Mouse (Mus musculus): ENCODE measurements around the gene Smarcc1. TPM values are rescaled to one million over a fixed set of nuclear protein-coding genes. Genes with fewer than 3 reads are reported as not detected.

The Smarcc1 gene
- polyA plus RNA-seq, 1 experiment from 2014 or later, result 26.6 TPM

GRCm38 (mm10) chr9:110249823-110250543 lies 132.5 kb downstream of the Smarcc1 start:
- Histone ChIP-seq H3K9me3 (ENCODE audit: control insufficient read depth, low read length) (no peaks in the 10 kb centered on the region), H3K9ac (ENCODE audit: low read length) (peak overlapping the region; percentile 23; the same call in 1 of the 2 replicates), H3K27ac (replicated peaks) (peak overlapping the region; percentile 69; the same call in 1 of the 2 replicates), H3K4me3 (ENCODE audit: low read depth, low read length) (no peak overlapping the region), H3K36me3 (ENCODE audit: control insufficient read depth, insufficient read depth, low read length) (no peaks in the 10 kb centered on the region), H3K4me2 (replicated peaks; ENCODE audit: low read depth) (no peak overlapping the region), H3K27me3 (ENCODE audit: control insufficient read depth, insufficient read depth, low read length) (0 out of 2 replicates have a peak, but pooled peaks cover 2% of the 10 kb centered on the region), H3K4me1 (replicated peaks; ENCODE audit: control insufficient read depth, insufficient read depth) (no peaks in the 10 kb centered on the region; the same call in 1 of the 2 replicates)
- DNase-seq (ENCODE audit: low spot score), result no peak
- WGBS, result 22% methylated on average over 11 of the region's 11 CpGs
- ATAC-seq (ENCODE audit: low FRiP score, low TSS enrichment), result no peak
- no peak for TF ChIP-seq EP300 (optimal IDR thresholded peaks at IDR 0.05)
- no peak for TF ChIP-seq CTCF (IDR thresholded peaks at IDR 0.05; ENCODE audit: low read depth)

GRCm38 (mm10) chr9:110250776-110251175 lies 133.3 kb downstream of the Smarcc1 start:
- ATAC-seq (ENCODE audit: low FRiP score, low TSS enrichment) (no peak), DNase-seq (ENCODE audit: low spot score) (no peak)
- H3K4me3 ChIP-seq (ENCODE audit: low read depth, low read length), result no peak overlapping the region
- no peaks in the 10 kb centered on the region for H3K9me3 ChIP-seq (ENCODE audit: control insufficient read depth, low read length)
- TF ChIP-seq EP300 (optimal IDR thresholded peaks at IDR 0.05) (no peak), CTCF (IDR thresholded peaks at IDR 0.05; ENCODE audit: low read depth) (no peak)
- H3K27me3 ChIP-seq (ENCODE audit: control insufficient read depth, insufficient read depth, low read length), result 0 out of 2 replicates have a peak, but pooled peaks cover 2% of the 10 kb centered on the region
- no peak overlapping the region for H3K4me2 ChIP-seq (replicated peaks; ENCODE audit: low read depth)
- no peaks in the 10 kb centered on the region; the same call in 1 of the 2 replicates for H3K4me1 ChIP-seq (replicated peaks; ENCODE audit: control insufficient read depth, insufficient read depth)
- 90% methylated on average over 14 of the region's 14 CpGs for WGBS
- H3K9ac ChIP-seq (ENCODE audit: low read length), result no peak overlapping the region
- no peak overlapping the region for H3K27ac ChIP-seq (replicated peaks)
- no peaks in the 10 kb centered on the region for H3K36me3 ChIP-seq (ENCODE audit: control insufficient read depth, insufficient read depth, low read length)

- no peak for TF ChIP-seq CTCF (IDR thresholded peaks at IDR 0.05; ENCODE audit: low read depth)
- Histone ChIP-seq H3K9ac (ENCODE audit: low read length) (no peak overlapping the region), H3K4me2 (replicated peaks; ENCODE audit: low read depth) (no peak overlapping the region), H3K27ac (replicated peaks) (no peak overlapping the region), H3K9me3 (ENCODE audit: control insufficient read depth, low read length) (no peaks in the 10 kb centered on the region), H3K4me1 (replicated peaks; ENCODE audit: control insufficient read depth, insufficient read depth) (no peaks in the 10 kb centered on the region), H3K27me3 (ENCODE audit: control insufficient read depth, insufficient read depth, low read length) (no peaks in the 10 kb centered on the region), H3K4me3 (ENCODE audit: low read depth, low read length) (no peak overlapping the region), H3K36me3 (ENCODE audit: control insufficient read depth, insufficient read depth, low read length) (no peaks in the 10 kb centered on the region)
- DNase-seq (ENCODE audit: low spot score) (no peak), ATAC-seq (ENCODE audit: low FRiP score, low TSS enrichment) (no peak)
- 61% methylated on average over 15 of the region's 15 CpGs for WGBS
These were observed 138.0 kb downstream of the Smarcc1 start for GRCm38 (mm10) chr9:110255407-110256019.

GRCm38 (mm10) chr9:110258646-110259045 lies 141.1 kb downstream of the Smarcc1 start:
- WGBS, result 67% methylated on average over 6 of the region's 6 CpGs
- Histone ChIP-seq H3K4me1 (replicated peaks; ENCODE audit: control insufficient read depth, insufficient read depth) (no peaks in the 10 kb centered on the region), H3K36me3 (ENCODE audit: control insufficient read depth, insufficient read depth, low read length) (no peaks in the 10 kb centered on the region), H3K9me3 (ENCODE audit: control insufficient read depth, low read length) (no peaks in the 10 kb centered on the region), H3K4me2 (replicated peaks; ENCODE audit: low read depth) (no peak overlapping the region), H3K4me3 (ENCODE audit: low read depth, low read length) (no peak overlapping the region), H3K27ac (replicated peaks) (no peak overlapping the region), H3K9ac (ENCODE audit: low read length) (no peak overlapping the region), H3K27me3 (ENCODE audit: control insufficient read depth, insufficient read depth, low read length) (no peaks in the 10 kb centered on the region)
- ATAC-seq (ENCODE audit: low FRiP score, low TSS enrichment) (no peak), DNase-seq (ENCODE audit: low spot score) (no peak)
- TF ChIP-seq EP300 (optimal IDR thresholded peaks at IDR 0.05) (no peak), CTCF (IDR thresholded peaks at IDR 0.05; ENCODE audit: low read depth) (no peak)

- Histone ChIP-seq H3K4me3 (ENCODE audit: low read depth, low read length) (no peak overlapping the region), H3K27me3 (ENCODE audit: control insufficient read depth, insufficient read depth, low read length) (no peaks in the 10 kb centered on the region), H3K36me3 (ENCODE audit: control insufficient read depth, insufficient read depth, low read length) (no peaks in the 10 kb centered on the region), H3K9me3 (ENCODE audit: control insufficient read depth, low read length) (no peaks in the 10 kb centered on the region), H3K4me1 (replicated peaks; ENCODE audit: control insufficient read depth, insufficient read depth) (no peaks in the 10 kb centered on the region), H3K9ac (ENCODE audit: low read length) (no peak overlapping the region), H3K27ac (replicated peaks) (no peak overlapping the region), H3K4me2 (replicated peaks; ENCODE audit: low read depth) (no peak overlapping the region)
- 68% methylated on average over 3 of the region's 3 CpGs for WGBS
- TF ChIP-seq CTCF (IDR thresholded peaks at IDR 0.05; ENCODE audit: low read depth) (no peak), EP300 (optimal IDR thresholded peaks at IDR 0.05) (no peak)
- ATAC-seq (ENCODE audit: low FRiP score, low TSS enrichment) (no peak), DNase-seq (ENCODE audit: low spot score) (no peak)
These were observed 141.6 kb downstream of the Smarcc1 start for GRCm38 (mm10) chr9:110259118-110259517.

- no peak for ATAC-seq (ENCODE audit: low FRiP score, low TSS enrichment)
- Histone ChIP-seq H3K4me2 (replicated peaks; ENCODE audit: low read depth) (no peak overlapping the region), H3K9me3 (ENCODE audit: control insufficient read depth, low read length) (no peaks in the 10 kb centered on the region), H3K27ac (replicated peaks) (no peak overlapping the region), H3K4me1 (replicated peaks; ENCODE audit: control insufficient read depth, insufficient read depth) (no peaks in the 10 kb centered on the region), H3K36me3 (ENCODE audit: control insufficient read depth, insufficient read depth, low read length) (no peaks in the 10 kb centered on the region), H3K4me3 (ENCODE audit: low read depth, low read length) (no peak overlapping the region), H3K9ac (ENCODE audit: low read length) (no peak overlapping the region), H3K27me3 (ENCODE audit: control insufficient read depth, insufficient read depth, low read length) (no peaks in the 10 kb centered on the region)
- DNase-seq (ENCODE audit: low spot score), result no peak
- 77% methylated on average over 8 of the region's 8 CpGs for WGBS
- TF ChIP-seq EP300 (optimal IDR thresholded peaks at IDR 0.05) (no peak), CTCF (IDR thresholded peaks at IDR 0.05; ENCODE audit: low read depth) (no peak)
These were observed 145.7 kb downstream of the Smarcc1 start for GRCm38 (mm10) chr9:110263181-110263580.
